Mouse (Mus musculus): Measurements from ENCODE around the gene Olfr1066.

- TF ChIP-seq GATA1 (IDR thresholded peaks at IDR 0.05; ENCODE audit: borderline replicate concordance, low read length) (no peak), FLI1 (IDR thresholded peaks at IDR 0.05; ENCODE audit: low read length) (no peak)
Measured at GRCm38 (mm10) chr2:86456169-86456568, at the start of gene Olfr1066.

All from megakaryocyte, embryonic 14.5 days (primary cell).